Mouse (Mus musculus) ES-Bruce4 (cell line): ENCODE measurements at regions not wholly inside any gene's neighbourhood (a gene's known extent, or its start where the extent isn't known, plus 50 kb on each side); places are given as distances from the start of the nearest gene placed in this dataset.

ENCODE experiments used
- CTCF ChIP-seq: IDR thresholded peaks from one replicate; pipeline ENCODE4 v1.8.1; 2011; ENCODE audit warnings: low read depth, low read length
- EP300 ChIP-seq: IDR thresholded peaks from 2 replicates; pipeline ENCODE4 v1.6.1; 2011; ENCODE audit warnings: low read depth, low read length; ENCODE audit not compliant: insufficient read depth
- POLR2A ChIP-seq: IDR thresholded peaks from one replicate; pipeline ENCODE4 v1.8.1; 2011; ENCODE audit warnings: low read length; ENCODE audit not compliant: insufficient read depth

GRCm38 (mm10) chr16:26164066-26164465, 58.5 kb upstream of the P3h2 start:
- no peak for TF ChIP-seq POLR2A
- TF ChIP-seq CTCF: no peak
- no peak for TF ChIP-seq EP300
